Mouse (Mus musculus): ENCODE results near the gene Myh3. TPM values are rescaled to one million over a fixed set of nuclear protein-coding genes. Genes with fewer than 3 reads are reported as not detected.

Myh3 gene
- polyA plus RNA-seq, 1 experiment from 2014 or later = 40.3 TPM

DNA sequence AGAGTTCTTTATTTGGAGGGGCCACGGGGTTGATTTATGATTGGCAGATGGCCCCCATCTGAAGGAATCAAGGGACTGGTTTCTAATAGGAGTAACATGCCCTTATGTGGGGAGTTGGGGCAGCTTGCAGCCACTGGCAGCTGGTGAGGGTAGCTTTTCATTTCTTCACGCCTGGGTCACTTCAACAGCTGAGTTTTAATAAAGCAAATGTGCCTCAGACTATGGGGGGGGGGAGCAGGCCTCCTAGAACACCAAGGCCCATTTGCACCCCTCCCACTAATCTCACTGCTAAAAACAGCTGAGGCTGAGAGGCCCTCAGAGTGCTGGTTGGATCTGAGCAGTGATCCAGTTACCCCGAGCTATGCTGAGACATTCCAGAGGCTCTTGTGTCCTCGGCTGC, 27.6 kb downstream of the Myh3 start:
- 51% methylated on average over 4 of the region's 4 CpGs for WGBS
- ATAC-seq (ENCODE audit: insufficient read depth, low FRiP score) = no peak
- Histone ChIP-seq H3K36me3 (ENCODE audit: control insufficient read depth, insufficient read depth, low read length) (no peaks in the 10 kb centered on the region), H3K27me3 (ENCODE audit: control insufficient read depth, insufficient read depth, low read length) (no peaks in the 10 kb centered on the region), H3K4me2 (ENCODE audit: low read depth, low read length) (no peak overlapping the region), H3K9me3 (replicated peaks; ENCODE audit: control insufficient read depth, low read length) (no peaks in the 10 kb centered on the region), H3K9ac (ENCODE audit: low read length) (no peak overlapping the region), H3K4me3 (replicated peaks; ENCODE audit: low read length) (no peak overlapping the region), H3K27ac (ENCODE audit: low read length) (no peak overlapping the region), H3K4me1 (ENCODE audit: control insufficient read depth, insufficient read depth, low read length) (no peaks in the 10 kb centered on the region)

DNA sequence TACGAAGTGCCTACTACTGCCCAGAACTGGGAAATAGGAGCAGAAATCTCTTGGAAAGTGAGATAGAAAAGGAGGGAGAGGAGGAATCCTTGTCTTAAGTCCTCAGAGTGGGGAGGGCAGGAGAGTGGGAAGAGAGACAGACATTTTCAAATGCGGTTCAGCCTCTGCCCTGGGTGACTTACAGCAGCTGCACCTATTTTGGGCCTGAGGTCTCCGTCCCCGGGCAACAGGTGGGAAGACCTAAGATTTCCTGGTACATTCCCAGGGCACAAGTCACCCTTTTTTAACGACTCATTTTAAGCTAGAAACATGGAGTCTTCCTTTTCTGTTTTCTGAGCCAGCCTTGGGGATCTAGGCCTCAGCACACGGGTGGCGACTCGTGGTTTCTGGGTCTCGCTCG, 28.9 kb downstream of the Myh3 start:
- H3K4me3 ChIP-seq (replicated peaks; ENCODE audit: low read length) = no peak overlapping the region
- no peak overlapping the region for H3K4me2 ChIP-seq (ENCODE audit: low read depth, low read length)
- no peak for ATAC-seq (ENCODE audit: insufficient read depth, low FRiP score)
- 93% methylated on average over 10 of the region's 10 CpGs for WGBS
- no peak overlapping the region for H3K9ac ChIP-seq (ENCODE audit: low read length)
- no peaks in the 10 kb centered on the region for H3K36me3 ChIP-seq (ENCODE audit: control insufficient read depth, insufficient read depth, low read length)
- no peaks in the 10 kb centered on the region for H3K4me1 ChIP-seq (ENCODE audit: control insufficient read depth, insufficient read depth, low read length)
- no peak overlapping the region for H3K27ac ChIP-seq (ENCODE audit: low read length)
- H3K9me3 ChIP-seq (replicated peaks; ENCODE audit: control insufficient read depth, low read length) = no peaks in the 10 kb centered on the region
- H3K27me3 ChIP-seq (ENCODE audit: control insufficient read depth, insufficient read depth, low read length) = no peaks in the 10 kb centered on the region

DNA sequence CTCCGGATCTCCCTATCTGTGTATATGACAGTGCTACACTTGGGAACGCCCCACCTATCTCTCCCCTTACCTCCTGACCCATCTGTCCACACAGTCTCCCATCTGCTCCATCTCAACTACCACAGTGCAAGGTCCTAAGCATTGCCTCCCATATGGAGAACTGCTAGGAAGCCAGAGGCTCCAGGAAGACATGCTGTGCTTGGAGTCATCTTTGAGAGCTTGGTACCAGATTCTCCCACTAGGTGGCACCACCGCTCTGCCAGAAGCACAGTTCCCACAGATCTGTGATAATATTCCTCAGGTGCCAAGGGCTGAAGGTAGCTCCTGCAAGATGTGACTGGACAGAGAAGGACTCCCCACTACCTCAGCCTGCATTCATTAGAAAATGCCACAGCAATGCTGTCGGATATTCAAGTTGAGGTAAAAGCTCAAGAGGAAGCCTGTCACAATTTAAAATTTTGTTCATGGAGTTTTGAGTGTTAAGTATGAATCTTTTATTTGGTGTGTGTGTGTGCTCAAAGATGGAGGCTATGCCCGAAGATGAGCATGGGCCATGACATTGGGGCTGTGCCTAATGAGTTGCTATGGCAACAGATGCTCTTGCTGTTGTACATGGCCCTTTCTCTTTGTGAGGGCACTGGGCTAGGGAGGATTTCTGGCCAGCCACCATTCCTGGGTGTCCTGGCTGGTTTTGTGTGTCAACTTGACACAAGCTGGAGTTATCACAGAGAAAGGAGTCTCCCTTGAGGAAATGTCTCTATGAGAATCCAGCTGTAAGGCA, 32.3 kb downstream of the Myh3 start:
- H3K4me3 ChIP-seq (replicated peaks; ENCODE audit: low read length) = no peak overlapping the region
- WGBS = 34% methylated on average over 5 of the region's 5 CpGs
- no peaks in the 10 kb centered on the region for H3K9me3 ChIP-seq (replicated peaks; ENCODE audit: control insufficient read depth, low read length)
- no peak overlapping the region for H3K27ac ChIP-seq (ENCODE audit: low read length)
- no peaks in the 10 kb centered on the region for H3K4me1 ChIP-seq (ENCODE audit: control insufficient read depth, insufficient read depth, low read length)
- no peak for ATAC-seq (ENCODE audit: insufficient read depth, low FRiP score)
- no peaks in the 10 kb centered on the region for H3K36me3 ChIP-seq (ENCODE audit: control insufficient read depth, insufficient read depth, low read length)
- H3K4me2 ChIP-seq (ENCODE audit: low read depth, low read length) = no peak overlapping the region
- no peak overlapping the region for H3K9ac ChIP-seq (ENCODE audit: low read length)
- H3K27me3 ChIP-seq (ENCODE audit: control insufficient read depth, insufficient read depth, low read length) = no peaks in the 10 kb centered on the region

GRCm38 (mm10) chr11:67112019-67112850, 34.1 kb downstream of the Myh3 start:
- 35% methylated on average over 11 of the region's 11 CpGs for WGBS
- H3K9ac ChIP-seq (ENCODE audit: low read length) = no peak overlapping the region
- no peaks in the 10 kb centered on the region for H3K4me1 ChIP-seq (ENCODE audit: control insufficient read depth, insufficient read depth, low read length)
- H3K4me2 ChIP-seq (ENCODE audit: low read depth, low read length) = no peak overlapping the region
- H3K9me3 ChIP-seq (replicated peaks; ENCODE audit: control insufficient read depth, low read length) = no peaks in the 10 kb centered on the region
- H3K4me3 ChIP-seq (replicated peaks; ENCODE audit: low read length) = no peak overlapping the region
- no peak overlapping the region for H3K27ac ChIP-seq (ENCODE audit: low read length)
- H3K36me3 ChIP-seq (ENCODE audit: control insufficient read depth, insufficient read depth, low read length) = no peaks in the 10 kb centered on the region
- H3K27me3 ChIP-seq (ENCODE audit: control insufficient read depth, insufficient read depth, low read length) = no peaks in the 10 kb centered on the region
- ATAC-seq (ENCODE audit: insufficient read depth, low FRiP score) = no peak

DNA sequence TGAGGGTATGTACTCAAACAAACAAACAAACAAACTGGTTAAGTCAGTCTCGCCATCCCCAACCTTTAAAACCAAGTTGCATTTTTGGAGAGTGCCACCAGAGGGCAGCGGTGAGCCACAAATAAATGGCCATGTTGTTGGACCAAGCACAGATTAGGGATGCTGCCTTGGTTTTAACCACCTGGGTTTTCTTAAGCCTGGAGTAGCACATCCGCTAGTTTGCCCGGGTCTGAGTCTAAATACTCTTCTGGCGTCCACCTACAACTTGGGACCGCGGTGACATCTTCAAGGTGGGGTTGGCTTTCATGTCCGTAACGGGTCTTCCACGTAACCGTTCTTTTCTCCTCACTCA, 34.7 kb downstream of the Myh3 start:
- WGBS = 40% methylated on average over 11 of the region's 11 CpGs
- Histone ChIP-seq H3K27ac (ENCODE audit: low read length) (no peak overlapping the region), H3K4me2 (ENCODE audit: low read depth, low read length) (no peak overlapping the region), H3K9me3 (replicated peaks; ENCODE audit: control insufficient read depth, low read length) (no peaks in the 10 kb centered on the region), H3K36me3 (ENCODE audit: control insufficient read depth, insufficient read depth, low read length) (no peaks in the 10 kb centered on the region), H3K4me3 (replicated peaks; ENCODE audit: low read length) (no peak overlapping the region), H3K27me3 (ENCODE audit: control insufficient read depth, insufficient read depth, low read length) (no peaks in the 10 kb centered on the region), H3K9ac (ENCODE audit: low read length) (no peak overlapping the region), H3K4me1 (ENCODE audit: control insufficient read depth, insufficient read depth, low read length) (no peaks in the 10 kb centered on the region)
- ATAC-seq (ENCODE audit: insufficient read depth, low FRiP score) = no peak

- no peak for ATAC-seq (ENCODE audit: insufficient read depth, low FRiP score)
- Histone ChIP-seq H3K27me3 (ENCODE audit: control insufficient read depth, insufficient read depth, low read length) (no peaks in the 10 kb centered on the region), H3K4me1 (ENCODE audit: control insufficient read depth, insufficient read depth, low read length) (no peaks in the 10 kb centered on the region), H3K4me3 (replicated peaks; ENCODE audit: low read length) (no peak overlapping the region), H3K9ac (ENCODE audit: low read length) (no peak overlapping the region), H3K36me3 (ENCODE audit: control insufficient read depth, insufficient read depth, low read length) (no peaks in the 10 kb centered on the region), H3K4me2 (ENCODE audit: low read depth, low read length) (no peak overlapping the region), H3K27ac (ENCODE audit: low read length) (no peak overlapping the region), H3K9me3 (replicated peaks; ENCODE audit: control insufficient read depth, low read length) (no peaks in the 10 kb centered on the region)
- WGBS = 86% methylated on average over 6 of the region's 6 CpGs
Measured at GRCm38 (mm10) chr11:67113381-67113780, 35.3 kb downstream of the Myh3 start.

GRCm38 (mm10) chr11:67114261-67114660, 36.2 kb downstream of the Myh3 start:
- no peaks in the 10 kb centered on the region for H3K9me3 ChIP-seq (replicated peaks; ENCODE audit: control insufficient read depth, low read length)

GRCm38 (mm10) chr11:67114901-67115300, 36.8 kb downstream of the Myh3 start:
- H3K27me3 ChIP-seq (ENCODE audit: control insufficient read depth, insufficient read depth, low read length) = no peaks in the 10 kb centered on the region
- H3K4me3 ChIP-seq (replicated peaks; ENCODE audit: low read length) = no peak overlapping the region
- no peaks in the 10 kb centered on the region for H3K36me3 ChIP-seq (ENCODE audit: control insufficient read depth, insufficient read depth, low read length)
- no peak overlapping the region for H3K27ac ChIP-seq (ENCODE audit: low read length)
- H3K4me2 ChIP-seq (ENCODE audit: low read depth, low read length) = no peak overlapping the region
- H3K9ac ChIP-seq (ENCODE audit: low read length) = no peak overlapping the region
- no peaks in the 10 kb centered on the region for H3K4me1 ChIP-seq (ENCODE audit: control insufficient read depth, insufficient read depth, low read length)
- no peaks in the 10 kb centered on the region for H3K9me3 ChIP-seq (replicated peaks; ENCODE audit: control insufficient read depth, low read length)
- WGBS = 86% methylated on average over 12 of the region's 12 CpGs
- ATAC-seq (ENCODE audit: insufficient read depth, low FRiP score) = no peak

More at GRCm38 (mm10) chr11:67114261-67114660, 36.2 kb downstream of the Myh3 start:
- ATAC-seq (ENCODE audit: insufficient read depth, low FRiP score) = no peak
- H3K36me3 ChIP-seq (ENCODE audit: control insufficient read depth, insufficient read depth, low read length) = no peaks in the 10 kb centered on the region
- no peaks in the 10 kb centered on the region for H3K27me3 ChIP-seq (ENCODE audit: control insufficient read depth, insufficient read depth, low read length)
- no peaks in the 10 kb centered on the region for H3K4me1 ChIP-seq (ENCODE audit: control insufficient read depth, insufficient read depth, low read length)
- no peak overlapping the region for H3K9ac ChIP-seq (ENCODE audit: low read length)
- WGBS = 91% methylated on average over 5 of the region's 5 CpGs
- no peak overlapping the region for H3K4me2 ChIP-seq (ENCODE audit: low read depth, low read length)
- H3K4me3 ChIP-seq (replicated peaks; ENCODE audit: low read length) = no peak overlapping the region
- no peak overlapping the region for H3K27ac ChIP-seq (ENCODE audit: low read length)

- H3K4me2 ChIP-seq (ENCODE audit: low read depth, low read length) = no peak overlapping the region
- no peak overlapping the region for H3K4me3 ChIP-seq (replicated peaks; ENCODE audit: low read length)
- WGBS = 60% methylated on average over 5 of the region's 5 CpGs
- H3K27ac ChIP-seq (ENCODE audit: low read length) = no peak overlapping the region
- H3K36me3 ChIP-seq (ENCODE audit: control insufficient read depth, insufficient read depth, low read length) = no peaks in the 10 kb centered on the region
- no peaks in the 10 kb centered on the region for H3K27me3 ChIP-seq (ENCODE audit: control insufficient read depth, insufficient read depth, low read length)
- no peaks in the 10 kb centered on the region for H3K9me3 ChIP-seq (replicated peaks; ENCODE audit: control insufficient read depth, low read length)
- ATAC-seq (ENCODE audit: insufficient read depth, low FRiP score) = no peak
- H3K4me1 ChIP-seq (ENCODE audit: control insufficient read depth, insufficient read depth, low read length) = no peaks in the 10 kb centered on the region
- H3K9ac ChIP-seq (ENCODE audit: low read length) = no peak overlapping the region
Measured at GRCm38 (mm10) chr11:67116725-67117124, 38.6 kb downstream of the Myh3 start.
